Mouse (Mus musculus) kidney, postnatal 0 days (tissue): ENCODE measurements around the gene Cacng6. TPM values are rescaled to one million over a fixed set of nuclear protein-coding genes. Genes with fewer than 3 reads are reported as not detected.

ENCODE experiments used
- ATAC-seq: fragments of 200-750 bp; cut with Nextera tagmentation; replicated peaks from 2 replicates; pipeline ENCODE4 v1.8.0; 2017; ENCODE audit warnings: low read depth, moderate number of reproducible peaks, moderate TSS enrichment, moderate library complexity; ENCODE audit not compliant: low FRiP score
- DNase-seq: peaks from one replicate; pipeline ENCODE4 v3.0.0-alpha.2; 2016; ENCODE audit warnings: low spot score
- H3K27ac ChIP-seq: fragments of 300-500 bp; sonication (generic); 2 replicates; pipeline ENCODE4 v1.5.1; 2014; ENCODE audit warnings: mild to moderate bottlenecking
- H3K27me3 ChIP-seq: fragments of 300-500 bp; sonication (generic); 2 replicates; pipeline ENCODE4 v1.6.1; 2014; ENCODE audit warnings: low read length, mixed read lengths; ENCODE audit not compliant: insufficient read depth
- H3K36me3 ChIP-seq: fragments of 300-500 bp; sonication (generic); 2 replicates; pipeline ENCODE4 v1.6.1; 2014; ENCODE audit warnings: low read length, mixed read lengths; ENCODE audit not compliant: insufficient read depth
- H3K4me1 ChIP-seq: fragments of 300-500 bp; sonication (generic); replicated peaks from 2 replicates; pipeline ENCODE4 v1.6.1; 2014; ENCODE audit warnings: antibody characterized with exemption, low read length, mixed read lengths; ENCODE audit not compliant: insufficient read depth
- H3K4me2 ChIP-seq: fragments of 300-500 bp; sonication (generic); 2 replicates; pipeline ENCODE4 v1.6.1; 2014; ENCODE audit warnings: mild to moderate bottlenecking, low read length, moderate library complexity, mixed read lengths
- H3K4me3 ChIP-seq: fragments of 300-500 bp; sonication (generic); replicated peaks from 2 replicates; pipeline ENCODE4 v1.5.1; 2014; ENCODE audit warnings: low read depth, low read length
- H3K9ac ChIP-seq: fragments of 300-500 bp; sonication (generic); 2 replicates; pipeline ENCODE4 v1.6.1; 2014; ENCODE audit warnings: low read depth, low read length
- H3K9me3 ChIP-seq: fragments of 300-500 bp; sonication (generic); replicated peaks from 2 replicates; pipeline ENCODE4 v1.6.1; 2016; ENCODE audit warnings: low read length, inconsistent platforms, mixed read lengths
- CTCF ChIP-seq: IDR thresholded peaks from 2 replicates; pipeline ENCODE4 v1.5.1; 2016; ENCODE audit warnings: antibody characterized with exemption, low read depth, mild to moderate bottlenecking, moderate library complexity
- WGBS: fragments of 180-500 bp; shearing (Covaris S2); extraction: QIAGEN DNeasy Blood & Tissue Kit; methylation state at CpG from one replicate; pipeline ENCODE4 v1.1.7; 2014; 5-methylcytosine and 5-hydroxymethylcytosine counted together
- polyA plus RNA-seq: library from polyadenylated mRNA; unstranded; fragments of >200 nt; fragmentation: Nextera tagmentation; extraction: Ambion mirVana; gene quantifications from 2 replicates; pipeline ENCODE4 v1.2.1, GENCODE M21; 2015

Gene Cacng6
- polyA plus RNA-seq, 1 experiment from 2014 or later, result not detected

DNA sequence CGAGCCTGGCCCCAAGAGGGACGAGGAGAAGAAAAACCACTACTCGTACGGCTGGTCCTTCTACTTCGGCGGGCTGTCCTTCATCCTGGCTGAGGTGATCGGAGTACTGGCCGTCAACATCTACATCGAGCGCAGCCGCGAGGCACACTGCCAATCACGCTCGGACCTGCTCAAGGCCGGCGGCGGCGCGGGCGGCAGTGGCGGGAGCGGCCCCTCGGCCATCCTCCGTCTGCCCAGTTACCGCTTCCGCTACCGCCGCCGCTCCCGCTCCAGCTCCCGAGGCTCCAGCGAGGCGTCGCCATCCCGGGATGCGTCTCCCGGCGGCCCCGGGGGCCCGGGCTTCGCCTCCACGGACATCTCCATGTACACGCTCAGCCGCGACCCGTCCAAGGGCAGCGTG lies 9.1 kb upstream of the Cacng6 start:
- H3K27ac ChIP-seq, result no peak overlapping the region
- TF ChIP-seq CTCF, result no peak
- peak; percentile 46 for DNase-seq

GRCm38 (mm10) chr7:3415378-3415777 lies 8.6 kb upstream of the Cacng6 start:
- Histone ChIP-seq H3K9ac (peak overlapping the region; percentile 53), H3K4me1 (0 out of 2 replicates have a peak, but pooled peaks cover 6% of the 10 kb centered on the region), H3K4me2 (peak overlapping the region; percentile 98), H3K27ac (no peak overlapping the region), H3K9me3 (no peaks in the 10 kb centered on the region), H3K4me3 (peak overlapping the region; percentile 55), H3K27me3 (peaks cover 60% of the 10 kb centered on the region), H3K36me3 (no peaks in the 10 kb centered on the region)
- peak; percentile 32 for DNase-seq
- no peak for ATAC-seq
- WGBS, result 2% methylated on average over 21 of the region's 60 CpGs
- TF ChIP-seq CTCF, result no peak

More for the DNA sequence above, 9.1 kb upstream of the Cacng6 start:
- H3K4me1 ChIP-seq, result 0 out of 2 replicates have a peak, but pooled peaks cover 6% of the 10 kb centered on the region
- no peaks in the 10 kb centered on the region for H3K9me3 ChIP-seq
- peaks cover 55% of the 10 kb centered on the region for H3K27me3 ChIP-seq
- peak overlapping the region; percentile 53 for H3K9ac ChIP-seq
- WGBS, result under 1% methylated on average over 42 of the region's 47 CpGs
- H3K4me3 ChIP-seq, result peak overlapping the region; percentile 55
- no peak for ATAC-seq
- H3K4me2 ChIP-seq, result peak overlapping the region; percentile 98
- no peaks in the 10 kb centered on the region for H3K36me3 ChIP-seq

- ATAC-seq, result no peak
- Histone ChIP-seq H3K4me2 (no peak overlapping the region), H3K4me3 (no peak overlapping the region), H3K27me3 (peaks cover 51% of the 10 kb centered on the region), H3K36me3 (no peaks in the 10 kb centered on the region), H3K9me3 (no peaks in the 10 kb centered on the region), H3K9ac (no peak overlapping the region), H3K4me1 (peaks cover 6% of the 10 kb centered on the region; the same call in 1 of the 2 replicates), H3K27ac (no peak overlapping the region)
- no peak for DNase-seq
- 35% methylated on average over 6 of the region's 6 CpGs for WGBS
- no peak for TF ChIP-seq CTCF
Observed at GRCm38 (mm10) chr7:3419941-3420340, 4.1 kb upstream of the Cacng6 start.

DNA sequence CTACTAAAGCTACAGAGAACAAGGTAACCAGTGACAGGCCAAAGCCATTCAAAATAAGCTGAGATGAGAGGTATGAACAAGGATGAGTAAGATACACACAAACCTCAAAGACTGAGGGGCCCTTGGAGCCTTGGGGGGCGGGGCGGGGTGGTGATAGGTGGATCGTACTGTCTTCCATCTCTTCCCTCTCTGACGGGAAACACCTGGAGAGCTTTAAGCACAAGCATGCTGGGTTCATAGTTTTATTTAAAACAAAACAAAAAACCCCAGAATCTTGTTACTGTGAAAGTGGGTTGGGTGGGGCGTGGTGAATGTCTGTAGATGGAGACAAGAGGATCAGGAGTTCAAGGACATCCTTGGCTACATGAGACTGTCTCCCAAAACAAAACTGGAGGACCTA lies 3.5 kb upstream of the Cacng6 start:
- WGBS, result 46% methylated on average over 5 of the region's 5 CpGs
- no peak overlapping the region for H3K4me2 ChIP-seq
- H3K9me3 ChIP-seq, result no peaks in the 10 kb centered on the region
- no peak overlapping the region for H3K27ac ChIP-seq
- H3K27me3 ChIP-seq, result peaks cover 51% of the 10 kb centered on the region
- no peak for ATAC-seq
- H3K4me1 ChIP-seq, result peaks cover 5% of the 10 kb centered on the region; the same call in 1 of the 2 replicates
- no peak overlapping the region for H3K4me3 ChIP-seq
- no peaks in the 10 kb centered on the region for H3K36me3 ChIP-seq
- no peak for DNase-seq
- H3K9ac ChIP-seq, result no peak overlapping the region
- TF ChIP-seq CTCF, result no peak

DNA sequence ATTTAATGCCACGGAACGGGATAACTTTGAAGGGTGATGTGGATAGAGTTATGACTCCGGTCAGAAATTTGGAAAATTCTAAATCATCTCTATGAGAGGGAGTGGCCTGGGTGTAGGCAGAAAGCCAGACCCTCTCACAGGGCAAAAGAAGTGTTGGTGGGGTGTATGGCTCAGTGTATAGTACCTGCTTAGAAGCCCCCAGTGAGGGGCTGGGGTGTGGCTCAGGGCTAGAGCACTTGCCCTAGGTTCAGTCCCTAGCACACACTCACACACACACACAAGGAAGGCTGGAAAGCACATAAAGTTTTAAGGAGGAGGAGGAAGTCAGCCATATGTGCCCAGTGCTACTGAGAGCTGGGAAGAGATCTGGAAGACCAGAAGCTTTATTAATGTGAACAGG lies 2.7 kb upstream of the Cacng6 start:
- Histone ChIP-seq H3K27ac (no peak overlapping the region), H3K9ac (no peak overlapping the region), H3K4me1 (peaks cover 3% of the 10 kb centered on the region; the same call in 1 of the 2 replicates), H3K27me3 (peaks cover 44% of the 10 kb centered on the region), H3K36me3 (no peaks in the 10 kb centered on the region), H3K9me3 (no peaks in the 10 kb centered on the region), H3K4me3 (no peak overlapping the region), H3K4me2 (no peak overlapping the region)
- no peak for DNase-seq
- no peak for TF ChIP-seq CTCF
- peak; percentile 47; the same call in 1 of the 2 replicates for ATAC-seq
- 35% methylated on average over 3 of the region's 3 CpGs for WGBS

DNA sequence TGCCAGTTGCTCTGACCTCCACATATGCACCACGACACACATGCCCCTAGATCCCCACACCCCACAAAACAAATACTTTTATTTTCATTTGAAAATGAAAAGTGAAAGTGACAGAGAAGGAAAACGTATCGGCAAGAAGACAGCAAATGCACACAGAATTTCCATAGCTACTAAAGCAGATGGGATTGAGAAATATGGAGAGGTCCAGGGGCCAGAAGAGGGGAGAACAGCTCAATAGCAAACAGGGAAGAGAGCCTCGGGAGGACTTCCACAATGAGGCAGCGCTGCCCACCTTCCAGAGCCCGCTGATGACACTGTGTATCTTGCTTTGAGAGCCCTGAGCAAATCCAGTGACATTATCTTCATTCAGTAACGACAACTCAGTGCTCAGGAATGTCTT lies 1.9 kb upstream of the Cacng6 start:
- H3K9ac ChIP-seq, result no peak overlapping the region
- H3K27ac ChIP-seq, result no peak overlapping the region
- H3K9me3 ChIP-seq, result no peaks in the 10 kb centered on the region
- TF ChIP-seq CTCF, result no peak
- peaks cover 36% of the 10 kb centered on the region for H3K27me3 ChIP-seq
- WGBS, result 63% methylated on average over 7 of the region's 7 CpGs
- DNase-seq (no peak), ATAC-seq (no peak)
- H3K4me3 ChIP-seq, result no peak overlapping the region
- peaks cover 3% of the 10 kb centered on the region; the same call in 1 of the 2 replicates for H3K4me1 ChIP-seq
- no peaks in the 10 kb centered on the region for H3K36me3 ChIP-seq
- no peak overlapping the region for H3K4me2 ChIP-seq

DNA sequence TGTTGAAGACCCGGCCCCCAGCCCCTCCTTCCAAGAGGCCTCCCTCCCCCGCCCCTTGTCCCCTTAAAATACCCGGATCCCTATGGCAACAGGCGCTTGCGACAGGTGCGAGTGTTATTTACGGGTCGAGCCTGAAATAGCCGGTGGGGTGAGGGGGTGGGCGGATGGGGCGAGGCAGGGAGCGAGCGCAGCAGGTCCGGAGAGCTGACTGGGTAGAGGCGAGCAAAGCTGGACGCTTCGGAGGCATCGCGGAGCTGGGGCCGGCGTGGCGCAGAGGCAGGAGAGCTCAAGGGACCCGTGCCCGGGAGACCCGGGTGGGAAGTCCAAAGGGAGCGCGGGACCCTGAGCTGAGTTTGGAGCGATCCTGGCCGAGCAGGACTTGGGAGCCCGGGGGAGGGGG lies 565 bp upstream of the Cacng6 start:
- TF ChIP-seq CTCF, result no peak
- Histone ChIP-seq H3K4me1 (peaks cover 3% of the 10 kb centered on the region; the same call in 1 of the 2 replicates), H3K36me3 (no peaks in the 10 kb centered on the region), H3K9me3 (no peaks in the 10 kb centered on the region), H3K9ac (no peak overlapping the region), H3K27ac (no peak overlapping the region), H3K4me3 (no peak overlapping the region; the same call in 1 of the 2 replicates), H3K4me2 (peak overlapping the region; percentile 45; the same call in 1 of the 2 replicates), H3K27me3 (peaks cover 36% of the 10 kb centered on the region)
- no peak; the same call in 1 of the 2 replicates for ATAC-seq
- DNase-seq, result peak; percentile 16
- 2% methylated on average over 30 of the region's 30 CpGs for WGBS
